Mouse (Mus musculus): Measurements from ENCODE around the gene Slc35f5. TPM values are rescaled to one million over a fixed set of nuclear protein-coding genes. Genes with fewer than 3 reads are reported as not detected.

Gene Slc35f5
- total and polyA plus RNA-seq, 2 experiments from 2014 or later, result 21.3 to 34.9 TPM

- Histone ChIP-seq H3K9me3 (ENCODE audit: low read length) (no peaks in the 10 kb centered on the region), H3K4me3 (ENCODE audit: low read depth, low read length) (no peak overlapping the region), H3K4me1 (ENCODE audit: insufficient read depth) (no peaks in the 10 kb centered on the region), H3K27me3 (ENCODE audit: insufficient read depth, low read length) (no peaks in the 10 kb centered on the region), H3K9ac (no peak overlapping the region), H3K27ac (ENCODE audit: low read depth, low read length) (no peak overlapping the region), H3K4me2 (ENCODE audit: low read depth) (no peak overlapping the region), H3K36me3 (ENCODE audit: insufficient read depth) (peaks cover 76% of the 10 kb centered on the region)
- DNase-seq (no peak), ATAC-seq (no peak)
- WGBS, result 80% methylated on average over 2 of the region's 2 CpGs
- peak; percentile 47 for TF ChIP-seq CTCF (IDR thresholded peaks at IDR 0.05; ENCODE audit: low read depth)
Observed at GRCm38 (mm10) chr1:125574219-125574618, 13.8 kb downstream of the Slc35f5 start.

GRCm38 (mm10) chr1:125575458-125576114 is 15.2 kb downstream of the Slc35f5 start:
- Histone ChIP-seq H3K4me3 (ENCODE audit: low read depth, low read length) (no peak overlapping the region), H3K4me1 (ENCODE audit: insufficient read depth) (no peaks in the 10 kb centered on the region), H3K27ac (ENCODE audit: low read depth, low read length) (no peak overlapping the region), H3K9ac (no peak overlapping the region), H3K36me3 (ENCODE audit: insufficient read depth) (peaks cover 65% of the 10 kb centered on the region), H3K9me3 (ENCODE audit: low read length) (no peaks in the 10 kb centered on the region), H3K4me2 (ENCODE audit: low read depth) (no peak overlapping the region), H3K27me3 (ENCODE audit: insufficient read depth, low read length) (no peaks in the 10 kb centered on the region)
- DNase-seq (no peak), ATAC-seq (no peak)
- 90% methylated on average over 10 of the region's 10 CpGs for WGBS
- TF ChIP-seq CTCF (IDR thresholded peaks at IDR 0.05; ENCODE audit: low read depth), result no peak

GRCm38 (mm10) chr1:125576965-125577364 is 16.6 kb downstream of the Slc35f5 start:
- Histone ChIP-seq H3K36me3 (ENCODE audit: insufficient read depth) (peaks cover 62% of the 10 kb centered on the region), H3K4me1 (ENCODE audit: insufficient read depth) (no peaks in the 10 kb centered on the region), H3K4me2 (ENCODE audit: low read depth) (no peak overlapping the region), H3K9ac (no peak overlapping the region), H3K9me3 (ENCODE audit: low read length) (no peaks in the 10 kb centered on the region), H3K27ac (ENCODE audit: low read depth, low read length) (no peak overlapping the region), H3K4me3 (ENCODE audit: low read depth, low read length) (no peak overlapping the region), H3K27me3 (ENCODE audit: insufficient read depth, low read length) (no peaks in the 10 kb centered on the region)
- no peak for TF ChIP-seq CTCF (IDR thresholded peaks at IDR 0.05; ENCODE audit: low read depth)
- no peak for DNase-seq
- ATAC-seq, result no peak

- H3K27ac ChIP-seq (ENCODE audit: low read depth, low read length), result no peak overlapping the region
- 91% methylated on average over 1 of the region's 1 CpGs for WGBS
- no peak overlapping the region for H3K4me2 ChIP-seq (ENCODE audit: low read depth)
- H3K4me3 ChIP-seq (ENCODE audit: low read depth, low read length), result no peak overlapping the region
- no peak for TF ChIP-seq CTCF (IDR thresholded peaks at IDR 0.05; ENCODE audit: low read depth)
- peaks cover 52% of the 10 kb centered on the region for H3K36me3 ChIP-seq (ENCODE audit: insufficient read depth)
- no peak for ATAC-seq
- H3K9ac ChIP-seq, result no peak overlapping the region
- no peak for DNase-seq
- H3K4me1 ChIP-seq (ENCODE audit: insufficient read depth), result no peaks in the 10 kb centered on the region
- no peaks in the 10 kb centered on the region for H3K27me3 ChIP-seq (ENCODE audit: insufficient read depth, low read length)
- H3K9me3 ChIP-seq (ENCODE audit: low read length), result no peaks in the 10 kb centered on the region
Observed at GRCm38 (mm10) chr1:125578091-125578490, 17.7 kb downstream of the Slc35f5 start.

GRCm38 (mm10) chr1:125581134-125581533 is 20.7 kb downstream of the Slc35f5 start:
- no peak for TF ChIP-seq CTCF (IDR thresholded peaks at IDR 0.05; ENCODE audit: low read depth)
- 97% methylated on average over 3 of the region's 3 CpGs for WGBS

GRCm38 (mm10) chr1:125603620-125604019 is 43.2 kb downstream of the Slc35f5 start:
- H3K4me1 ChIP-seq (ENCODE audit: insufficient read depth), result 0 out of 2 replicates have a peak, but pooled peaks cover 3% of the 10 kb centered on the region
- H3K9ac ChIP-seq, result no peak overlapping the region
- H3K27me3 ChIP-seq (ENCODE audit: insufficient read depth, low read length), result no peaks in the 10 kb centered on the region
- no peak for TF ChIP-seq CTCF (IDR thresholded peaks at IDR 0.05; ENCODE audit: low read depth)
- H3K27ac ChIP-seq (ENCODE audit: low read depth, low read length), result no peak overlapping the region
- 73% methylated on average over 4 of the region's 4 CpGs for WGBS
- 0 out of 2 replicates have a peak, but pooled peaks cover 4% of the 10 kb centered on the region for H3K9me3 ChIP-seq (ENCODE audit: low read length)
- no peak for DNase-seq
- ATAC-seq, result no peak
- H3K36me3 ChIP-seq (ENCODE audit: insufficient read depth), result no peaks in the 10 kb centered on the region
- H3K4me2 ChIP-seq (ENCODE audit: low read depth), result no peak overlapping the region
- no peak overlapping the region for H3K4me3 ChIP-seq (ENCODE audit: low read depth, low read length)

More at GRCm38 (mm10) chr1:125581134-125581533, 20.7 kb downstream of the Slc35f5 start:
- H3K36me3 ChIP-seq (ENCODE audit: insufficient read depth), result peaks cover 39% of the 10 kb centered on the region
- no peak overlapping the region for H3K27ac ChIP-seq (ENCODE audit: low read depth, low read length)
- ATAC-seq (no peak), DNase-seq (no peak)
- H3K9ac ChIP-seq, result no peak overlapping the region
- H3K27me3 ChIP-seq (ENCODE audit: insufficient read depth, low read length), result no peaks in the 10 kb centered on the region
- no peak overlapping the region for H3K4me2 ChIP-seq (ENCODE audit: low read depth)
- no peaks in the 10 kb centered on the region for H3K4me1 ChIP-seq (ENCODE audit: insufficient read depth)
- H3K9me3 ChIP-seq (ENCODE audit: low read length), result no peaks in the 10 kb centered on the region
- H3K4me3 ChIP-seq (ENCODE audit: low read depth, low read length), result no peak overlapping the region

GRCm38 (mm10) chr1:125607087-125607803 is 46.9 kb downstream of the Slc35f5 start:
- 0 out of 2 replicates have a peak, but pooled peaks cover 3% of the 10 kb centered on the region for H3K4me1 ChIP-seq (ENCODE audit: insufficient read depth)
- no peak overlapping the region for H3K4me3 ChIP-seq (ENCODE audit: low read depth, low read length)
- H3K4me2 ChIP-seq (ENCODE audit: low read depth), result 0 out of 2 replicates have a peak overlapping the region, but pooled peaks have one; percentile 1
- peak; percentile 95 for ATAC-seq
- no peaks in the 10 kb centered on the region for H3K36me3 ChIP-seq (ENCODE audit: insufficient read depth)
- WGBS, result 16% methylated on average over 10 of the region's 10 CpGs
- TF ChIP-seq CTCF (IDR thresholded peaks at IDR 0.05; ENCODE audit: low read depth), result peak; percentile 98
- no peaks in the 10 kb centered on the region for H3K27me3 ChIP-seq (ENCODE audit: insufficient read depth, low read length)
- no peak overlapping the region for H3K27ac ChIP-seq (ENCODE audit: low read depth, low read length)
- H3K9me3 ChIP-seq (ENCODE audit: low read length), result no peaks in the 10 kb centered on the region
- H3K9ac ChIP-seq, result no peak overlapping the region
- DNase-seq, result peak; percentile 95

Data from forebrain, postnatal 0 days (tissue).